Mouse (Mus musculus): ENCODE results near the gene Ccdc146.

Ccdc146 gene

DNA sequence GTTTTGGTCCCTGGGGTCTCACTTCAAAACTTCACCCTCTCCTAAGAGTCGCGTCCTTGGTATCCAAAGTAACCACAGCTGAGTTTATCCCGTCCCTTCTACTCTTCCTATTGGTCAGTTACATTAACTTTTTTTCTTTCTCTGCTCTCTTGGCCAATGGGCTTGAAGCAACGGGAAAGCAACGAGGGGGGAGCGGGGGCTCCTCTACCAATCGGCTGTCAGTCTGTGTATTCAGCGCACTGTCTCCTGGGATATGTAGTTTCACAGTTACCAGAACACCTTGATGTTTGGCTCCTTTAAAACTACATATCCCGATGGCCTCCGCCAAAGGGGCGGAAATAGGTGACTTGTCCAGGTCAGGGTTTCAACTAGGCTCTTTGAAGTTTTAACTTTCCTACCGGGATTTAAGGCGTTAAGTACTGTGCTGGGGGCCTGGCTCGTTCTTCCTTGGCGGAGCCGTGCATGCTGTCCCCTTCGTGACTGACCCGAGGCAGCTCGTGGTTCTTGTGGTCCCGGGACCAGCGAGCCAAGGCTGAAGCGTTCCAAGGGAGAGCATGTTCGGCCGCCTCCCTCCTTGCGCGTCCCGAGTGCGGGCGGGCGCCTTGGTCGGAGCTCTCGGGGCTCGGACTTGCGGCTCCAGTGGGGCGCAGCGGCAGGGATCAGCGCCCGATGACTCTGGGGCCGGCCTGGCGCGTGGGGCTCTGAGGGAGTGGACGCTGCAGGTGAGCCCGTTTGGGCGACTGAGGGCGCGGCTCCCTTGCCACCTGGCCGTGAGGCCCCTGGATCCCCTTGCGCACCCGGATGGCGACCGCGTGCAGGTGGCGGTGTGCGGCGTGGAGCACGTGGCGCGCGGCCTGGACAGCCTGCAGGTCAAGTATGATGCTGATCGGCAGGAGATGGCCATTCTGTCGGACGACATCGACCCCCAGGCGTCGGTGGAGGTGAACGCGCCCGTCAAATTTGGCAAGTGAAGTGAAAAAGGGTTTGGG, at the start of gene Ccdc146, which contains the start of gene Fam185a:
Gene Ccdc146 (minus strand): TSS at position 64 of the 989 bp plus-strand sequence.
Gene Fam185a (plus strand): TSS at position 345 of the 989 bp plus-strand sequence.
- DNase-seq (ENCODE audit: low spot score in 2 of 2) = peak; percentile 70 to 91

DNA sequence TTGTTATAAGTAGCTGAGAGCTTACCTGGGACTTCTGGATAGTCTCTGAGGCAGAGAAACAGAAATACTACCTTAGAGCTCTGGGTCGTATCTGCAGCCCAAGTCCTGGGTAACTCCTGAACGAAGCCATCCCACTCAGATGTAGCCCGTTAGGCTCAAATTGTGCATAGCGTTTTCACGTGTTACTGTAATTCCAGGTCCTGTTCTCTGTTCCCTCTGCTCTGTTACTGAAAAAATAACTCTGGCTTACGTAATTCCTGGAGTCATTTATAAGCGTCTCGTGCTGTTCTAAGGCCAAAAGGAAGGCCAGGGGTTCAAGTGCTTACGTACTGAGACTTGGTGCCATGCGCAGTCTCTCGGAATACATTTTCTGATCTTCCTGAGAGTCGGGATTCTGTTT, 43.6 kb upstream of the Ccdc146 start:
- no peak for DNase-seq (ENCODE audit: low spot score in 2 of 2)

DNA sequence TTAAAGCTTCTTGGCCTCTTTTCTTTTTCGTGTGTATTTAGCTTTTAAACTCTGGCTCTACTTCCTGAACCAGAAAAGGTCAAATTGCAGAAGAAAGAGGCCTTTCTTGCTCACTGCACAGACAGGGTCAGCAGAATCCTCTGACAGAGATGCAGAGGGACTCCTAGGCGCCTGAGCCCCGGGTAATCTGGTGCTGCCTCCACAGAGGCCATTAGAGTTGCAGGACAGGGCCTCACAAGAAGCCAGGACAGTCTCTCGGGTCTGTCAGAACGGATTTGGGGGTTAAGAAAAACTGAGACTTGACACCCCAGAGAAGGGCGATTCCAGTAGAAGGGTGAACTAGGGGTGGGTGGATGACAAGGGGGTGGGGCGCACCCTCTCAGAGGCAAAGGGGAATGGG, 42.9 kb upstream of the Ccdc146 start:
- DNase-seq (ENCODE audit: low spot score in 2 of 2) = no peak

DNA sequence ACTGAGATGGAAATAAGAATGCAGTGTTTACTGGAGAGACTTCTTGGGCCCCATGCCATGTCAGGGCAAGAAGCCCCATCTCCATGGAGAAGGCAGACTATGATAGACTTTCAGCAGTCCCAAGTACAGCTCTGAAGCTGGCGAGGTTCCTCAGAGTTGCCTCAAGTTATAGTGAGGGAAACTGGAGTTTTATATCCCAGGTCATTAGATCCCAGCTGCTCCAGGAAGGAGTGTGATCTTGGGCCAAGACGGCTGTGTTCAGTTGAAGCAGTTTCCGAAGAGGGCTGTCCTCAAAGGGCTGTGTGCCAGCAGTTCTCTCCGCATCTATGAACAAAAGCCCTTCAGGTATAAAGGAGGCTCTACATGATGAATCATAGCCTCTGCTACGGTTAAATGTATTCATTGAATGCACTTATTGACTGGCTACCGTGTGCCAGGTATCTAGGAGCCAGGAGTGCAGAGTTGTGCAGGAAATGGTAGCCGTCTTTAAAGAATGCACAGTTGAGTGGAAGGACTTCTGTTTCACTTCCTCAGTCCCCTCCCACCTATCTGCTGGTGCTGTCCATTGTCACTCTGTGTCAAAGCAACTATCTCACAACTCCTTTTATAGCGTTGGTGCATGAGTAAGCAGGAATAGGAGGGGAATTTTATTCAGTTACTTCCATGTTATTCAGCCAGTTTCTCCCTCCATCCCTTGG, 16.5 kb upstream of the Ccdc146 start:
- no peak for DNase-seq (ENCODE audit: low spot score in 2 of 2)

DNA sequence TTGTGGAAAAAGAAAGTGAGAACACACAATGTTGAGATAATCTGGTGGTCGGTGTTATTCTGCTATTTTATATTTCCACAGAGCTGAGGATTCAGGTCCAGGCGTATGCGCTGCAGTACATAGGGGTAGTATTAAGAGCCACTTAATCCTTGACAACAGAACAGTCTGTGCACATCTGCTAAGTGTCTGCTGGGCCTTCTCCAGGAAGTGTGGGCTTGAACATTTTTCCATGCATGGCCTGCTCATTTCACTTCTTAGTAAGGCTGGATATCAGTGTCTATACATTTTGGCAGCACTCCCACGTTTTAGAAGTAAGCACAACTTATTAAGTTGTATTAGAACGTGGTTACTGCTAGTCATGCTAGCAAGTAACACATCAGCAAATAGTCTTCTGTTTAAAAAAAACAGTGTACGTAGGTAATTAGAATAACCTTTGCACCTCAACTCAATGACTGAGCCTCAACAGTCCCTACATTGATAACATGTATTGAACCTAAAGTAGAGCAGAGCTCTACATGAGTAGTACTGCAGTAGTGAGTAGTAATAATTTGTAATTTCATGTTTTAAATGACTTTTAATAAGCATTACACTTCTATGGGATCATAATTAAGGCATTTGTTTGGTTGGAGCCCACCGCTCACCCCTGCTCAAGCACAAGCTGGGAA, 15.1 kb upstream of the Ccdc146 start:
- no peak for DNase-seq (ENCODE audit: low spot score in 2 of 2)

DNA sequence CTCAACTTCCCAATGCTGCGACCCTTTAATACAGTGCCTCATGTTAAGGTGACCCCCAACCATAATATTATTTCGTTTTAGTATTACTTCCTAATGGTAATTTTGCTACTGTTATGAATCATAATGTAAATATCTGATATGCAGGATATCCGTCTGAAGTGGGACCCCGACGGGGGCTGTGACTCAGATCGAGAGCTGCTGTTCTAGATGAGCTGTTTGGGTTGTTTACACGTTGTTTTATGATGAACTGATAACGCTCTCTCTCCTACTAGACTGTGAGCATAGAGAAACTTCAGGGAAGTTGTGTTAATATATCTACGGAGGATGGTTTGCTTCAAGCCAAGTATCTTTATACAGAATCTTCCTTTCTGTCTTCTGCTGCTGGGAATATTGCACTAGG, 14.0 kb upstream of the Ccdc146 start:
- DNase-seq (ENCODE audit: low spot score in 2 of 2) = no peak

DNA sequence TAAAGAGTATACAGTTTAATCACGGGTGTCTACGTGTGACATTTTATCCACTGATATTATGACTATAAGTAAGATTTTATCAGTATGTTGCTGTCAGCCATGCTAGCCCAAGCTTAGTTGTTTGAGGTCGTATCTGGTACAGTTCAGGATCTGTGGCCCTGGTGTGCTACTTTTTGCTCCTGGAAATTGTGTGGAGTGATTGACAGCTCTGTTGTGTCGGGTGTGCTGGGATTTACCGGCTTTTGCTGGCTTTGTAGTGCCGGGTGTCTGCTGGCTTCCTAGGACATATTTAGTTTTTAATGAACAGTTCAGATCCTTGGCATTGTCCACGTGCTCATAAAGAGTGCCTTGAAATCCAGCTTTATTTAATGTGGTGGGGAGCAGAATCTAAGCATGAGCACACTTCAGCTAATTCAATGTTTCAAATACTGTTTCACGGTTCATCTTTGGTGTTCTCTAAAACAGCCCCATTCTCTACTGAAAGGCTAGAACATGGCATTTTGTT, 12.0 kb upstream of the Ccdc146 start:
- no peak for DNase-seq (ENCODE audit: low spot score in 2 of 2)

DNA sequence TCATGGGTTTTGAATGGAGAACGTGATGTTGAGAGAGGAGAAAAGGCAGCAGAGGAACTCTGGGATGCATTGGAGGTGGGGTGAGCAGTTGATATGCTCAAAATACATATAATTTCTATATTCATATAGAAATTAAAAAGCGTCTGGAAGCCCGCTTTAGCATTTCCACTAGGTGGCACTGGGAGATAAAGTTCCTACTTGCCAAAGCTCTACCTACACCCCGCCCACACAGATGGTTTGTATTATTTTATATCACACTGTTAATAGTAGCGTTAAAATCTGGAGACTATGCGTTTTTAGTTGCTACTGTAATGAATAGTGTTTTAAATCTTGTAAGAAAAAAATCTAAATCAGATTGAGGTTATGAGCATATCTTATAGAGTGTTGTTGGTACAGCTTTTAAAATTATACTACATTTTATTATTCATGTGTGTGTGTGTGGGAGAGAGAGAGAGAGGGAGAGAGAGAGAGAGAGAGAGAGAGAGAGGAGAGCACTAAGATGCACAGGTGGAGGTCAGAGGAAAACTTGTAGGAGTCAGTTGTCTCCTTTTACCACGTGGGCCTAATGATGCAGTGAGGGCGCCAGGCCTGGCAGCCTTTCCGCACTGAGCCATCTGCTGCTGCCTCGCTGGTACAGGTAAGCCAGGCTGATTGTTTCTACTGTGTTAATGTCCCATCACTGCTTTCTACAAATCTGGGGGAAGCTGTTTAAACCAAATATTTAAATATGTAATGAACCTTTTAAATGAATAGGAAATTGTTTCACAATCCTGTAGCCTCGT, 9.9 kb upstream of the Ccdc146 start:
- no peak for DNase-seq (ENCODE audit: low spot score in 2 of 2)

DNA sequence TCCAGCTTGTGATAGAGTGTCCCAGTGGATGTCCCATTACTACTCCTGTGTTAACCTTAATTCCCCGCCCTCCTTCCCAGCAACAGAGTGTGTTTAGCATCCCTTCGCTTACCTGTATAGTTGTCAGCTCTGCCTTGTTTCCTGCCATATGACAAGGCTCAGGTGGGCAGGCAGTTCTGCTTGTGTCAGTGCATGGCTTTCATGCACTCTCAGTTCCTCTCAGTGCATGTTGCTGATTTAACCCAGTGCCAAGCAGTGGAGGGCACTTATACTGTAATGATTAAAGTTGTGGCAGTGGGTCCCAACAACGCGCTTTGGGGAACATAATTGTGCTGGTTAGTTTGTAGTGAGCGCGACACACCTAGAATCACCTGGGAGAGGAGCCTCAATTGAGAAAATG, 2.2 kb upstream of the Ccdc146 start:
- DNase-seq (ENCODE audit: low spot score in 2 of 2) = no peak

DNA sequence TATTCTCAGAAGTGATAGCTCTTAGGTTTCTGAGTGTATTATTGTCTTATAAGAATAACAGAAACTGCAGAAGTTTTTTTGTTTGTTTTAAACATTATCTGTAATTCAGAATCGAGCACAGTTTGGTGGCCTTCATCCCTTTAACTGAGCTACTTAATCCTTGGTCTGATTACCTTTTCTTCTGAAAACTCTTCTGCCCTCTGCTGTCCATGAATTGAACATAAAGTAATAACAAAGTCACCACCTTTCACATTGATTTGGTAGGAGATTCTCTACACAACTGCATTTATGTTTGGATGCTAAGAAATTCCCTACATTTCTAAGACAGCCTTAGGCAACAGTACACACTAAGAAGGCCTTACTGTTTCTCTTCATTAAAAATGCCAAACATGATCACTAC, 3.9 kb downstream of the Ccdc146 start:
- no peak for DNase-seq (ENCODE audit: low spot score in 2 of 2)

DNA sequence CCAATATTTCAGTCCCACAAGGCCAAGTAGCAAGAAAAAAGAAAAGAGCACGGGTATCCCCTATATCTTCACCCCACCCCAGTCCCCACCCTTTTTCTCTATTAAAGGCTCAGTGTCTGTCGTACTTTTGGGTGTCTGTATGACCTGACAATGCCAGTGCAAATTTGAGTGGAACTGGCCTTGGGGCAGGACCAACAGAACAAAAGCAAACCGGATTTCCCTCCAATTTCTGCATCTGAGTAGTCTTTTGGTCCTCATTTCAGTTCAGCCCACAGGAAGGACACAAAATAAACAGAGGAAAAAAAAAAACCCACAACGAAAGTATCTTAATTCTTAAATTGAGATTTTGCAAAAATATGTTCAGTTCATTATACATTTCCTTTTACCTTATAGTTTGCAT, 5.9 kb downstream of the Ccdc146 start:
- DNase-seq (ENCODE audit: low spot score in 2 of 2) = no peak

DNA sequence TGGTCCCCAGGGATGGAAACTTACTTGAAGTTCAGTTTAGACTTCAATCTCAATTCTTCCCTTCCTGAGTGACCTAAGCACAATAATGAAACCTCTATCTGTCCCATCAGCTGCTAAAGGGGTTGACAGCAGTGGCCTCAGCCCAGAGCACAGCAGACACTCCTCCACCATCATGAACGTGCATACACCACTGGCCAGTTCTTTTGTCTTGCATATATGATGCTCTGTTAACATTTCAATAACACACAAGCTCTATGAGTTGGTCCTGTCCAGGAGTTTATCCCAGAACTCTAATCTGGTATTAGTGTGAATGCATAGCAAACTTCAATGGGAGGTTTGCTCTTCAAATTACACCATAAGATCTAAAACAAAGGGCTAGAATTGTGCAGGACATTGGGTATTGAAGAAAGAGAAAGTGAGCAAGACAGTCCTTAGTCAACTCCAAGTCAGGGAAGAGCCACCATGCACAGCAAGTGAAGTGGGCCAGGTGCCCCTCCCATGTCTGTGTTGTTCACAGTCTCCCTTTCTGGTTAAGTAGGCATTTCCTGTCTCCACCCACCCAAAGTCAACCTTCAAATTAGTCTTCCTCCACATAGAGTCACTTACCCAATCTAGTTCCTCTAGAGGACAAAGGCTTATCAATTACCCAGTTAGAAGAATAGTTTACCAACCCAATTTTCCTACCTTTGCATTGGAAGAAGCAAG, 10.2 kb downstream of the Ccdc146 start:
- DNase-seq (ENCODE audit: low spot score in 2 of 2) = no peak

DNA sequence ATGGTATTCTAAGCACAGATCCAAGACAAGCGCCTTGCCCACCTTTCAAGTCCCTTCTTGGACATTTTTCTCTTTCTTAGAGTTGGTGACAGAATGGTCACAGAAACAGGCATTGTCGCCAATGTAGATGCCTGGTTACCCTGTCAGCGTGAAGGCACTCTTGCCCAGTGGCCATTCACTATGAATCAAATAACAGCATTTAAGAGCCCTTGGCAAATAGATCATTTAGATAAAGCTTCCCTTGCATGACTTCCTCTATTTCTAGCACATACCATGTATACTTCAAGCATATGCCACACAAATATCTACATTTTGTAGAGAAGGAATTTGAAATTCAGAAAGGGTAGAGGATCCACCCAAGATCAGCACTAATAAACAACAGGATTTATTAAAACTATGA, 11.2 kb downstream of the Ccdc146 start:
- no peak for DNase-seq (ENCODE audit: low spot score in 2 of 2)

DNA sequence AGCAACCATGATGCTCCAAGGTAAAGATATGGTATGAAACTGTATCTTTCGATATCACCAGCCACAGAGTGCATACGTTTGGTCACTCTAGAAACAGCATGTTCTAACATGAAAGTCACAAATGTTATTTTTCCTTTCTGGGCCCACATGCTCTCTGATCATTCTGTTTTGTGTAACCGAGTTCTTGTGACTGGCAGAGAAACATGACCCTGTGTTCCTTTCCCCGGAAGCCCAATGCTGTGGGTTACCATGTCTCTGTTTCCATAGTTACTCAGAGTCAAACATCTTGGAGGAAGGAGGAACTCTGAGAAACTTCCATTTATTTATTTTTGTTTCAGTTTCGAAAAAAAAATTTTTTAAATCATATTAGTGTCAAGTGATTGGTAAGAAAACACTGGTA, 12.4 kb downstream of the Ccdc146 start:
- no peak for DNase-seq (ENCODE audit: low spot score in 2 of 2)

DNA sequence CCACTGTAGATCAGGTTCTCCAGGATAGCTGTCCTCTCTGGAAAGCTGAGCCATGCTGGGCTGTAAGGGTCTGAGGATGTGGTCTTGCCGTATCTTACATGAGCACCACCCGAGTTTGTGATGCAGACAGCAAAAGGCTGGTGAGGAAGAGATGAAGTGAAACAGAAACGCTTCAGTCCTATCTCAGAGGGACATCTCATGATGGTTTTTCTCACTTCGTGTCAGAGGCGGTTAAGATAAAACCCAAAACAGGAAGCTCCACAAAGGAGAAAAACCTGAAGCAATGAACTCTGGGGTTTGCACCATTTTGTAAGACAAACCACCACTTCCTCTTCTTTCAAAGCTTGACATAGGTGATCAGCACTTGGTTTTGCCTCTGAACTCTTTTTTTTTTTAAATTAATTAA, 13.2 kb downstream of the Ccdc146 start:
- peak; percentile 29 to 50 for DNase-seq (ENCODE audit: low spot score in 2 of 2)

DNA sequence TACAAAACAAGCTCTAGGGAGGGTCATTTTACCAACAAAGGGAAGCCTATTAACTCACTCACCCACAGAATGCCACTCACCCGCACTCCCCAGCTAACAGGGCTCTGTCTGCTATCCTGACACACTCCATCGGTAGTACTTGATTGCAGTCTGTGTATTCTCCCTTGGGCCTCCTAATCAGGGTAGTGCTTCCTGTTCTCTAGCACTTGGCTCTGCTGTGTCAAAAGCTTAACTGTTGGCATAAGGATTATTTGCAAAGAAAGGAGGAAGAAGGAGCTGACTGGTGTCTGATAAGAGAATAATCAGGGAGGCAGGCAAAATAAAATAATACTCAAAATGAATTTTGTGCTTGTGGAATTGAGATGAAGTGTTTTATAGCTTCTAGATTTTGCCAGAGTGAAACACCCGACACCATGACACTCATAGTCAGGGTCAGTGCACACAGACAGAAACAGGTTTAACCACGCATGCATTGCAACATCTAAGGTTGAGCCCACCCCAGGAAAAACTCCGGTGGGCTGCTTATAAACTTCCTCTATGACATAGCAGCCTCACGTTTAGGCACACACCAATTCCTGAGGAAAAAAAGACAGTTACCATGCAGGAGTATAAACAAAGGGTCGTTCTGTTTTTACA, 29.2 kb downstream of the Ccdc146 start:
- no peak for DNase-seq (ENCODE audit: low spot score in 2 of 2)

DNA sequence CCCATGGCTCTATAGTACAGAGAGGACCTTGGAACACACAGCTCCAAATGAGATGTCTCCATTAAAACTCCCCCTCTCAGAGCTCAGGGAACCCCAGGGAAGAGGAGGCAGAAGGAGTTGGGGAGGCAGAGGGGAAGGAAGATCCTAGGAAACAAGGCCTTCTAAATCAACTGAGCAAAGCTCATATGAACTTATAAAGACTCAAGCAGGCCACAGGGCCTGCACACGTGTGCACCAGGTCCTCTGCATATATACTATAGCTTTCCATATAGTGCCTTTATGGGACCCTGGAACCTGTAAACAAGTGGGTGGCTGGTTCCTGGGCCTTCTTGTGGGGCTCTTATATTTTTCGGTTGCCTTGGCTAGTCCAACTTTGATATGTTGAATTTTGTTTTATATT, 29.9 kb downstream of the Ccdc146 start:
- no peak for DNase-seq (ENCODE audit: low spot score in 2 of 2)

DNA sequence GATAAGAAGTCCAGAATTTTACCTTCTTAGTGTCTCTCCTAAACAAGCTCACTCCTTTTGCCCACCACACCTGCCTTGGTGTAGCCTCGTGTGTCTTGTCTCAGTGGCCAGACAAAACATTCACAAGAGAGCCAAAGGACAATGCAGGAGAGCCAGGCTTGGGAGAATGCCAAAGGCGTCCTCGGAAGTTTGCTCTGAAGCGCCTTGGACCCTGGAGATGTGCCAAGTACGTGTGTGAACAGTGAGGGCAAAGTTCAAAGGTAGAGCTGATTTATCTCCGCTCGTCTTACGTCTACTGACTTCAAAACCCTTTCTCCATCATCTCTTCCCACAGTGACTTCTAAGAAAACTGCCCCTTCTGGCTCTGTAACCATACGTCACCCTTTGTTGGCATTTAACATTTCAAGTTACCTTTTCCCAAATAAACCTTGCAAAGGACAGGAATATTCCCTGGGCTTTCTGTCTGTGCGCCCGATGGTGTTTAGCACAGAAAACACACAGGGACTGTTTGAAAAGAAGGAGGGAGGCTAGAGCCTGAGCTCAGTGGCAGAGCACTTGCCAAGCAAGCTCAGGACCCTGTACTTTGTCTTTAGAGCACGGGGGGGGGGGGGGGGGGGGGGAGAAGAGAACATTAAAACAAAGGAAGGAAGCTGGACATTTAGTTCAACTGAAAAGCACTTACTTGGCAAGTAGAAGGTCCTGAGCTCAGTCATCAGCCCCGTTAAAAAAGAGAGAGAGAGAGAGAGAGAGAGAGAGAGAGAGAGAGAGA, 32.7 kb downstream of the Ccdc146 start:
- no peak for DNase-seq (ENCODE audit: low spot score in 2 of 2)

DNA sequence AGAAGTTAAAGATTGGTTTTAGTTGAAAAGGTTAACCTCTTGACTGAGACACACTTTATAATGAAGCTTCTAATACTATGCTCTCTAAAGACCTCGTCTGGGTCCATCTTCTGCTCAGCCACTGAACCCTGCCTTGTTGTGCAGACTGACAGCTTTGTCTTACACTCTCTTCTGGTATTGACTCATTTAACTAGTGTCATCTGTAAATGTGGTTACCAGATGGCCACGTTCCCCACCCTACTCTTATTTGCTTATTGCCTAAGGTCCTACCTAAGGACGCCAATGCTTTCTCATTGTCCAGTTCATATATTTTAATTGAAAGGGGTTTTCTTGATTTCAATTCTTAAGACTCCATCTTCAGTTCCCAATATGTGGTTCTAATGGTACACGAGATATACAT, 35.6 kb downstream of the Ccdc146 start:
- DNase-seq (ENCODE audit: low spot score in 2 of 2) = no peak

Data from spleen, postnatal 10 days (tissue).